Mouse (Mus musculus): Measurements from ENCODE around the gene Pih1d1.

DNA sequence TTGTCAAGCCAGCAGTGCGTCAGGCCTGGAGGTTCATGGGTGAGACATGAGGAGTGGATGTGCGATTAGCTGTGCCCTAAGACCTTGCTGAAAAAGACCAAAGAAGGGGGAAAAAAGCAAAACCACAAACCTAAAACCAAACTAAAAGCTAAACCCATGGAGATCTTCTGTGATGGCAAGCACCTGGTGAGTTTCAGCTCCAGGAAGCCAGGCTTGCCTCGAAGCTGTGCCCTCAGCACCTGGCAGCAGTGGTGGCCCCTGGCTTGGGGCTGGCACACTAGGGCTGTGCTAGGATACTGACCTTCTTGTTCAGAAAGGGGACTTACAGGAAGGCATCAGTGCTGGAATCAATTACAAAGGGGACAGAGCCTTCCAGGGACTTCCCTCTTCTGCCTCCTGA is 12.8 kb upstream of the Pih1d1 start:
- no peak for TF ChIP-seq CTCF (conservative IDR thresholded peaks at IDR 0.05 in 1 of 2, IDR thresholded peaks at IDR 0.05 in 1 of 2; ENCODE audit: low read depth in 2 of 2, low read length in 2 of 2)
- no peak for TF ChIP-seq BHLHE40 (IDR thresholded peaks at IDR 0.05; ENCODE audit: low read depth, low read length)
- no peak for TF ChIP-seq TCF12 (IDR thresholded peaks at IDR 0.05; ENCODE audit: low read depth, low read length)
- TF ChIP-seq MAX (IDR thresholded peaks at IDR 0.05; ENCODE audit: low read length), result no peak
- TF ChIP-seq NRF1 (IDR thresholded peaks at IDR 0.05; ENCODE audit: low read depth, low read length), result no peak
- TF ChIP-seq POLR2AphosphoS2 (IDR thresholded peaks at IDR 0.05; ENCODE audit: low read depth, low read length), result no peak
- TF ChIP-seq RAD21 (IDR thresholded peaks at IDR 0.05; ENCODE audit: low read depth, low read length), result no peak
- TF ChIP-seq EP300 (IDR thresholded peaks at IDR 0.05; ENCODE audit: low read length), result no peak
- TF ChIP-seq POLR2A (IDR thresholded peaks at IDR 0.05; ENCODE audit: low read depth, low read length), result no peak
- no peak for TF ChIP-seq ZMIZ1 (IDR thresholded peaks at IDR 0.05; ENCODE audit: low read depth, low read length)
- TF ChIP-seq MAFK (IDR thresholded peaks at IDR 0.05; ENCODE audit: insufficient replicate concordance, low read length), result no peak
- TF ChIP-seq HCFC1 (IDR thresholded peaks at IDR 0.05; ENCODE audit: low read depth, low read length), result no peak
- TF ChIP-seq SIN3A (IDR thresholded peaks at IDR 0.05; ENCODE audit: low read length), result no peak
- TF ChIP-seq USF1 (IDR thresholded peaks at IDR 0.05; ENCODE audit: low read depth, low read length), result no peak
